Mouse (Mus musculus) ZHBTc4 (cell line): ENCODE measurements around the gene Ints6l.
"Not testable (repeated sequence)": the region's sequence is repeated elsewhere in the genome, so short reads cannot be mapped to it uniquely, and the experiment has no call there.

ENCODE experiments used
- DNase-seq: peaks from one replicate; pipeline ENCODE4 v3.0.0-alpha.2; 2011; ENCODE audit warnings: low read depth, low spot score

The Ints6l gene

DNA sequence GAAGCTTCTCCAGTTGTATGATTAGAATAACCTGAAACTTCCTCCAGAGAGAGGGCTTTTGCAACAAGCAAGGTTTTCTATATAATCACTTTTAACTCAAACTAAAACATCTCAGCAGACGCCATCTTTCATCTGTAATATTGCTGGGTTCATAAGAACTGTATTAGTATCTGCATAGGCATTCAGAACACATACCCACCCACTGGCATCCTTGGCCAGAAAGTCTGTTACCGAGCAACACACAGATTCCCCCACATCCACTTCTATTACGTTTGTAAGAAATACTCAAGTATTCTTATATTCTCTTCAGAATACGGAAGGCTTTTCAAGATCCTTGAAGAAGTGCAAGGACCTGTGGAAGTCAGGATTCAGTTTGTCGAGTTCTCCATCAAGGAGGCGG, 69.8 kb downstream of the Ints6l start, which contains the start of gene Gm10477:
Gene Gm10477, plus strand, starts transcription at position 301 of the 400 bp plus-strand sequence.
- not testable (repeated sequence) for DNase-seq

DNA sequence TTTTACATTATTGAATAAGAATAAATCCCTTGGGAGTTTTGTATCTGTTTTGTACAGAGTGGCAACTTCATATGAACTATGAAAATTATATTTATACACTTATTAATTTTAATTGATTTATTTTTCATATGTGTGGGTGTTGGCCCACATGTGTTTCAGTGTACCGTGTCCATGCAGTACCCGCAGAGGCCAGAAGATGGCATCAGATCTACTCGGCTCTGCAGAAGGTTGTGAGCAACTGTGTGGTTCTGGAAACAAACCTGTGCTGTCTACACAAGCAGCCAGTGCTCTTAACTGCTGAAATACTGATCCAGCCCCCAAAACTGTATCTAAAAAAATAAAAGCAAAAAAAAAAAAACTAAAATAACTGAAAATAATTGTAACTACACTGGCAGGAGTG, 76.6 kb downstream of the Ints6l start:
- DNase-seq: peak; percentile 49

DNA sequence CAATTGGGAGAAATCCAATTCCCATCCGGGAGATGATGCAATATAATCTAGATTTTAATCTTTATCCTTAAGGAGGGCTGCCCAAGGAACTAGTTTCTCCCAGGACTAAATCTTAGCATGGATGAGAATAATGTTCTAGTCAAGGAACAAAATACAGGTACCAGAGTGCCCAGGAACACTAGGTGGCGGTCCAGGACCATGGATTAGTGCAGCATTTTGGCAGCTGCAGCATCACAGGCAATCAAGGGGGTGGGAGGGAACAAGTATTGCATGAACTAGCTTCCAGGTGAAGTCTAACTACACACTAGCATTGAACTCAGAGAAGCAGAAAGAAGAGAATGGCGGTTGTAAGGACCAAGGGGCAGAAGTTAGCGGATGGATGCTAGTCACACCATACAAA, 82.5 kb downstream of the Ints6l start:
- peak; percentile 23 for DNase-seq

DNA sequence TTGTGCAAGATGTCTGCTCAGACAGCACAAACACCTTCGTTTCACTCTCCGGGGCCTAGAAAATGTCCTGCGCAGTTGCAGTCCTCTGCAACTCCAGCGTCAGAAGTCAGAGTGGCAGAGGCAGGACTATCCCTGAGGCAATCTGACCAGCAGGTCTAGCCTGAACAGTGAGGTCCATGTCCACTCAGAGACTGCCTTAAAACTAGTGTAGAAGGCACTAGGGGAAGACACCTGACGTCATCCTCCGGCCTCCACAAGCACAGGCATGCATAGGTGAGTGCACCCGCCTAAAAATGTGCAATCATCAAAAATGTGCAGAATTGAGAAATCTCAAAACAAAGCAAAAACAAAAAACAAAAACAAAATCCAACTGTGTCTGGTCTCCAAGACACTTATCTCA, 94.8 kb downstream of the Ints6l start, which contains the start of gene Gm648:
Gene Gm648, minus strand, starts transcription at position 101 of the 400 bp plus-strand sequence.
- DNase-seq: no peak

DNA sequence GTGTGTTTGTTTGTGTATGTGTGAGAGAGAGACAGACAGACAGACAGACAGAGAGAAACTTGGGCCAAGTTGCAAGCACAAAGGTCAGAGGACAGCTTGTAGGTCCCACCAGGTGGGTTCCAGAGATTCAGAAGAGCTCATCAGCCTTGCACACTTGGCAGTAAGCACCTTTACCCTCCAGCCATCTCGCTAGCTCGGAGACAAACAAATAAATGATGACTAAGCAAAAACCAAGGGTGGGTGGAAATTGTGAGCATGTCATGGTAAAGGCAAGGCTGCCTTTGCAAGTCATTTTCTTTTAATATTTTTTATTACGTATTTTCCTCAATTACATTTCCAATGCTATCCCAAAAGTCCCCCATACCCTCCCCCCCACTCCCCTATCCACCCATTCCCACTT, 98.9 kb downstream of the Ints6l start:
- DNase-seq: no peak
